Mouse (Mus musculus): ENCODE data around the gene Gm9044. TPM values are rescaled to one million over a fixed set of nuclear protein-coding genes. Genes with fewer than 3 reads are reported as not detected.

Gene Gm9044
- not detected for total RNA-seq (2023)

GRCm38 (mm10) chr10:118332308-118332707, at the start of gene Gm9044:
TSS of gene Gm9044 (minus strand) at chr10:118332408.

GRCm38 (mm10) chr10:118354005-118354404, 21.8 kb upstream of the Gm9044 start, which contains the start of gene Gm9049:
TSS of gene Gm9049 (minus strand) at chr10:118354105.

GRCm38 (mm10) chr10:118348579-118348978, 16.4 kb upstream of the Gm9044 start, which contains the start of gene Gm9048:
TSS of gene Gm9048 (minus strand) at chr10:118348679.

GRCm38 (mm10) chr10:118343155-118343554, 10.9 kb upstream of the Gm9044 start, which contains the start of gene Gm9046:
TSS of gene Gm9046 (minus strand) at chr10:118343255.

GRCm38 (mm10) chr10:118337731-118338130, 5.5 kb upstream of the Gm9044 start, which contains the start of gene Gm9045:
TSS of gene Gm9045 (minus strand) at chr10:118337831.

GRCm38 (mm10) chr10:118326869-118327268, 5.3 kb downstream of the Gm9044 start, which contains the start of gene Gm9040:
TSS of gene Gm9040 (minus strand) at chr10:118326969.

GRCm38 (mm10) chr10:118294938-118295337, 37.3 kb downstream of the Gm9044 start, which contains the start of gene Iltifb:
TSS of gene Iltifb (minus strand) at chr10:118295038.

Other genes with a start within 250 kb of the Gm9044 start
- gene Mdm1, start 190.6 kb downstream of the Gm9044 start, total RNA-seq (2023) = 10.8 TPM
- gene Il22, start 127.5 kb downstream of the Gm9044 start, total RNA-seq (2023) = not detected
- 0.64 TPM for gene Gm32717, start 91.6 kb downstream of the Gm9044 start, total RNA-seq (2023)
- 0.64 TPM for gene Gm32802, start 73.7 kb downstream of the Gm9044 start, total RNA-seq (2023)
- gene Iltifb, start 37.4 kb downstream of the Gm9044 start, total RNA-seq (2023) = not detected
- not detected for gene Gm9040, start 5.4 kb downstream of the Gm9044 start, total RNA-seq (2023)
- gene Gm9045, start 5.4 kb upstream of the Gm9044 start, total RNA-seq (2023) = not detected
- not detected for gene Gm9046, start 10.8 kb upstream of the Gm9044 start, total RNA-seq (2023)
- gene Gm9048, start 16.3 kb upstream of the Gm9044 start, total RNA-seq (2023) = not detected
- not detected for gene Gm9049, start 21.7 kb upstream of the Gm9044 start, total RNA-seq (2023)
- gene Ifng, start 108.6 kb upstream of the Gm9044 start, total RNA-seq (2023) = 2.1 TPM